Mouse (Mus musculus) stomach, postnatal 0 days (tissue): Measurements from ENCODE around the gene Trpm3. TPM values are rescaled to one million over a fixed set of nuclear protein-coding genes. Genes with fewer than 3 reads are reported as not detected.

Experiments
- ATAC-seq: fragments of 200-750 bp; cut with Nextera tagmentation; 2 replicates; pipeline ENCODE4 v1.8.0; 2017; ENCODE audit not compliant: low FRiP score, low TSS enrichment
- DNase-seq: peaks from one replicate; pipeline ENCODE4 v3.0.0-alpha.2; 2016; ENCODE audit warnings: low spot score
- H3K27ac ChIP-seq: fragments of 300-500 bp; sonication (generic); replicated peaks from 2 replicates; pipeline ENCODE4 v1.5.1; 2014; ENCODE audit warnings: mild to moderate bottlenecking, control low read depth
- H3K27me3 ChIP-seq: fragments of 300-500 bp; sonication (generic); 2 replicates; pipeline ENCODE4 v1.6.1; 2014; ENCODE audit warnings: low read length; ENCODE audit not compliant: control insufficient read depth, insufficient read depth
- H3K36me3 ChIP-seq: fragments of 300-500 bp; sonication (generic); 2 replicates; pipeline ENCODE4 v1.6.1; 2014; ENCODE audit warnings: low read length, mixed read lengths; ENCODE audit not compliant: control insufficient read depth, insufficient read depth
- H3K4me1 ChIP-seq: fragments of 300-500 bp; sonication (generic); replicated peaks from 2 replicates; pipeline ENCODE4 v1.6.1; 2014; ENCODE audit warnings: antibody characterized with exemption; ENCODE audit not compliant: control insufficient read depth, insufficient read depth
- H3K4me2 ChIP-seq: fragments of 300-500 bp; sonication (generic); replicated peaks from 2 replicates; pipeline ENCODE4 v1.6.1; 2014; ENCODE audit warnings: low read depth, mild to moderate bottlenecking, control low read depth, moderate library complexity
- H3K4me3 ChIP-seq: fragments of 300-500 bp; sonication (generic); 2 replicates; pipeline ENCODE4 v1.5.1; 2014; ENCODE audit warnings: low read depth, low read length, control low read depth
- H3K9ac ChIP-seq: fragments of 300-500 bp; sonication (generic); 2 replicates; pipeline ENCODE4 v1.6.1; 2014; ENCODE audit warnings: mild to moderate bottlenecking, low read length, control low read depth, mixed read lengths
- H3K9me3 ChIP-seq: fragments of 300-500 bp; sonication (generic); 2 replicates; pipeline ENCODE4 v1.6.1; 2016; ENCODE audit warnings: low read length; ENCODE audit not compliant: control insufficient read depth
- CTCF ChIP-seq: IDR thresholded peaks from 2 replicates; pipeline ENCODE4 v1.5.1; 2016; ENCODE audit warnings: antibody characterized with exemption, low read depth, mild to moderate bottlenecking, moderate library complexity
- EP300 ChIP-seq: optimal IDR thresholded peaks from 2 replicates; pipeline ENCODE3; 2016; ENCODE audit warnings: antibody characterized with exemption
- WGBS: fragments of 180-500 bp; shearing (Covaris S2); extraction: QIAGEN DNeasy Blood & Tissue Kit; methylation state at CpG from one replicate; pipeline ENCODE4 v1.1.7; 2014; 5-methylcytosine and 5-hydroxymethylcytosine counted together
- polyA plus RNA-seq: library from polyadenylated mRNA; unstranded; fragments of >200 nt; fragmentation: Nextera tagmentation; extraction: Ambion mirVana; gene quantifications from 2 replicates; pipeline ENCODE4 v1.2.1, GENCODE M21; 2015

Gene Trpm3
- polyA plus RNA-seq, 1 experiment from 2014 or later: 0.33 TPM

DNA sequence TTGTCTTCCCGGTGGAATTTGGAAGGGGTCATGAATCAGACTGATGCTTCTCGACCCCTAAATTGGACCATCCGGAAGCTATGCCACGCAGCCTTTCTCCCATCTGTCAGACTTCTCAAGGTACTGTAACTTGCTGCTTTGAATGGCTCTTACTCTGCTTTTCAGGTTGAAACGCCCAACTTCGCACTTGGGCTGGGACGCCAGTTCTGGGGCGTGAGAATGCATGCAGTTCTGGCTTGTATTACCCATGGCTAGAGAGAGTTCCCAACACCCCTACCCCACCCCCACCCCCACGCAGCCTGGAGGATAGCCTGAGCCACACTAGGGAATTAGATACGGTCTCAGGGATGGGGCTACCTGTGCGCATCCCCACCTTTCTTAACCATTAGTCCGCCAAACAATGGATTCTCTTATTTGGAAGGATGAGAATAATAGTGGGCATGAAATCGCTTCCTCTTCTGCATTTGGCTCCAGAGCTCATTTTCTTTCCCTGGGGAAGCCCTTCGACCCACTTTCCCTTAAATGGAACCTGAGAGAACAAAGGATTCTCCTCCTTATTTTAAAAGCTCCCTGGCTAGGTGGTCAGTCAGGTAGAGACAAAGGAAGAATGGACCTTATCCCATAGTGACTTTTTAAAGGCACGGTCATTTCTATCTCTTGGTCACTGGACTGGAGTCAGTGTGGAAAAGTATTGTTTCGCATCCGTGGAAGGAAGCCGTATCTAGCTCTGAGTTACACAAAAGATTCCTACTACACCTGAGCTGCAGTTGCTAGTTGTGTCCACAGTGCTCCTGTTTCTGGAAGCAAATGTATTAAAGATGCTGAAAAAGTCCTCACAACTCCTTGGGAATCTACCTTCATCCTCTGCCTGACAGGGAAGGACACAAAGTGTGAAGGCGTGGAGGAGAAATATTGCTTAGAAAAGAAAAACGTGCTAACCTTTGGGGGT lies 309.8 kb downstream of the Trpm3 start:
- no peaks in the 10 kb centered on the region for H3K27me3 ChIP-seq

DNA sequence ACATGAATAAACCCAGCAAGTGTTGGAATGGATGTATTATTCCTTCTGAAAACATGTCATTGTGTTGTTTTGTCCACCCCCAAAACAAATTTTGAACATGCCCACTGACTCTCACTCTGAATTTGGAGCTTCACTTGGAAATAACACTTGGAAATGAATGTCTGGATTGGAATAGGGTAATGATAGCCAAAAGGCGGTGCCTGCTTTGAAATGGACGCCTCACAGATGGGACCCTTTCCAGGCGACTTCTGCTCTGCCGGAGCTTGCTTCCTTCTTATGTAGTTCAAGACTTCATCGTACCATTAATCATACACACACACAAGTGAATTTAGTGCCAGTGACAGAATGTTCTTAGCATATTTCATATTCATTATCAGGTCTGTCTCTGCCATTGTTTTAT lies 312.4 kb downstream of the Trpm3 start:
- no peaks in the 10 kb centered on the region for H3K9me3 ChIP-seq
- H3K4me1 ChIP-seq: no peaks in the 10 kb centered on the region
- 70% methylated on average over 5 of the region's 5 CpGs for WGBS
- no peak for DNase-seq
- no peak overlapping the region for H3K4me3 ChIP-seq
- no peak for ATAC-seq
- no peak overlapping the region for H3K9ac ChIP-seq
- H3K27ac ChIP-seq: no peak overlapping the region
- no peaks in the 10 kb centered on the region for H3K36me3 ChIP-seq
- H3K4me2 ChIP-seq: no peak overlapping the region
- no peaks in the 10 kb centered on the region for H3K27me3 ChIP-seq
- TF ChIP-seq CTCF: no peak
- TF ChIP-seq EP300: no peak

More for the DNA sequence above, 309.8 kb downstream of the Trpm3 start:
- H3K36me3 ChIP-seq: no peaks in the 10 kb centered on the region
- no peaks in the 10 kb centered on the region for H3K9me3 ChIP-seq
- peak overlapping the region; percentile 44 for H3K4me2 ChIP-seq
- TF ChIP-seq EP300 (no peak), CTCF (no peak)
- ATAC-seq (no peak), DNase-seq (no peak)
- no peak overlapping the region for H3K9ac ChIP-seq
- no peaks in the 10 kb centered on the region for H3K4me1 ChIP-seq
- no peak overlapping the region for H3K27ac ChIP-seq
- 32% methylated on average over 20 of the region's 20 CpGs for WGBS
- no peak overlapping the region; the same call in 1 of the 2 replicates for H3K4me3 ChIP-seq

DNA sequence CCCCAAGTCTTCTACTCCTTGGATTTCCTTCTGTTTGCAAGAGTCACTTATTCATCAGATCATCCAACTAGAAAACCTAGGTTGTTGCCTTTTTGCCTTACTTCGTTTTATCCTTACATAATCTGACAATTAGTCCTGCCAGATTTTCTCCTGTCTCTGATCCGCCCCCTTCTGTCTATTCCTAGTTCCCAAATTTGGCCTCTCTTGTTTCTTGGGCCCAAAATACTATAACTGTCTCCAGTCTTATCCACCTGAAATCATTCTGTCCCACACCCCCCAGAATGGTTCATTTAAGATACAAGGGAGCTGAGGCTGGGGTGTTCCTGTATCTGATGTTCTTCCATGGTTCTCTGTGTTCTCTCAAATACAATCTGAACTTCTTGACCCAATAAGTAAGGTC lies 318.1 kb downstream of the Trpm3 start:
- no peak overlapping the region for H3K4me2 ChIP-seq
- TF ChIP-seq CTCF (no peak), EP300 (no peak)
- H3K9me3 ChIP-seq: no peaks in the 10 kb centered on the region
- no peaks in the 10 kb centered on the region for H3K27me3 ChIP-seq
- H3K4me1 ChIP-seq: no peaks in the 10 kb centered on the region
- WGBS: 85% methylated on average over 2 of the region's 2 CpGs
- DNase-seq (no peak), ATAC-seq (no peak)
- no peak overlapping the region for H3K9ac ChIP-seq
- no peak overlapping the region for H3K27ac ChIP-seq
- no peak overlapping the region for H3K4me3 ChIP-seq
- no peaks in the 10 kb centered on the region for H3K36me3 ChIP-seq

DNA sequence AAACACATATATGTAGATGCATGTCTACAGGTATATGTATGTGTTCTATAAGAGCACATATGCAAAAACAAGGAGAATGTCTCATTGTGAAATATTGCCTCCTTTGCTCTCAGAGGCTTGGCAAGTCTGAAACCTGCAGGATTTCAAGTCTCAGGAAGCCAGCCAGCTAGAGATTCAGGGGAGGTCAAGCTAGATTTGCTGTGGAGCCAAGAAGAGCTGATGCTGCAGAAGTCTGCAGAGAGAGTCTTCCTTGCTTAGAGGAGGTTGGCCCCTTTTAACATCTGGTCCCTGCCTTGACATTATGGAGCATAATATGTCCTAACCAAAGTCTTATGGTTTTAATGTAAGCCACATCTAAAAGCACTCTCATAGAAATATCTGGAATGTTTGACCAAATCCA lies 323.2 kb downstream of the Trpm3 start:
- no peaks in the 10 kb centered on the region for H3K36me3 ChIP-seq
- H3K27me3 ChIP-seq: no peaks in the 10 kb centered on the region
- H3K4me2 ChIP-seq: no peak overlapping the region
- H3K4me1 ChIP-seq: no peaks in the 10 kb centered on the region
- no peak for DNase-seq
- H3K9me3 ChIP-seq: no peaks in the 10 kb centered on the region
- H3K4me3 ChIP-seq: no peak overlapping the region
- no peak for TF ChIP-seq CTCF
- TF ChIP-seq EP300: no peak
- no peak overlapping the region for H3K27ac ChIP-seq
- H3K9ac ChIP-seq: no peak overlapping the region
- no peak for ATAC-seq

DNA sequence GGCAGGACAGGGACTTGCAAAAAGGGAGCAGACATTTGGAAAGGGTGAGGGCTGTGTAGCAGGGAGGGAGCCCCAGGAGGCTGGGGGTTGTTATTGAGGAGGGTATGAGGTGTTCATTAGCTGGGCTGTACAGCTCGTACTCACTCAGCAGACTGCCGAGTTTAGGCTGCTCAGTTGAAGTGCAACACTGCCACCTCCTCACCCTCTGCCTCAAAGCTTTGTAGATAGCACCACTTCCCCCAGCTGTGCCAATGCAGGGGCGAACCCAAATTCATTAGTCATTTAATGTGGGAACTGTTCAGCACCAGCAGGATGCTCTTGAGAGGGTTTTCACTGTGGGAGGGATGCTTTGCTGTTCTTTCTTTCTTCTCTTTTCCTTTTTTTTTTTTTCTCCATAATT lies 324.7 kb downstream of the Trpm3 start:
- H3K4me3 ChIP-seq: no peak overlapping the region
- ATAC-seq (no peak), DNase-seq (no peak)
- WGBS: 52% methylated on average over 3 of the region's 3 CpGs
- no peak overlapping the region for H3K4me2 ChIP-seq
- no peaks in the 10 kb centered on the region for H3K9me3 ChIP-seq
- H3K27ac ChIP-seq: no peak overlapping the region
- no peaks in the 10 kb centered on the region for H3K27me3 ChIP-seq
- H3K9ac ChIP-seq: no peak overlapping the region
- TF ChIP-seq CTCF (no peak), EP300 (no peak)
- no peaks in the 10 kb centered on the region for H3K36me3 ChIP-seq
- H3K4me1 ChIP-seq: no peaks in the 10 kb centered on the region

DNA sequence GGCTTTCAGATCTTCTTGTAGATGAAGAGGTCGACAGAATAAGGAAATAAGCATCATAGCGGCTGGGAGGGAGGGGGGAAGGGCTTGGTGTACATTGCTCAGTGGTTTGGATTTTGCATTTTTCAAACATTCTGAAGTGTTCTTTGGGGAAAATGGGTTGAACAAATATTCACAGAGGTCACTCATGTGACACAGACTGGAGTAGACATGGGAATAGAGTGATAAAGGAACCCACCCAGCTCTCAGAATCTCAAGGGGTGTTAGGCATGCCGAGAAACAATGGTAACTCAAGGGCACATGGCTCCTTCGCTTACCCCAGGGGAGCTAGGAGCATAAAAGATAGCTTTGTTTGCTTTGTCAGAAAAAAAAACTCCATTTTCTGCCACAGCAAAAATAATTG lies 330.8 kb downstream of the Trpm3 start:
- no peaks in the 10 kb centered on the region for H3K4me1 ChIP-seq
- no peaks in the 10 kb centered on the region for H3K36me3 ChIP-seq
- TF ChIP-seq EP300: no peak
- no peak overlapping the region for H3K4me3 ChIP-seq
- H3K9me3 ChIP-seq: no peaks in the 10 kb centered on the region
- H3K27ac ChIP-seq: no peak overlapping the region
- DNase-seq (no peak), ATAC-seq (no peak)
- H3K9ac ChIP-seq: no peak overlapping the region
- WGBS: 64% methylated on average over 4 of the region's 4 CpGs
- no peak overlapping the region for H3K4me2 ChIP-seq
- no peaks in the 10 kb centered on the region for H3K27me3 ChIP-seq
